Mouse (Mus musculus): Measurements from ENCODE around the gene Ssx2ip.
A peak's percentile ranks its signal among the peaks of the same experiment; 100 is the strongest.

Ssx2ip gene

GRCm38 (mm10) chr3:146440422-146440821 lies 36.0 kb downstream of the Ssx2ip start:
- DNase-seq: no peak

- no peak for DNase-seq
Measured at GRCm38 (mm10) chr3:146442484-146442883, 38.0 kb downstream of the Ssx2ip start.

GRCm38 (mm10) chr3:146442936-146443335 lies 38.5 kb downstream of the Ssx2ip start:
- DNase-seq: no peak

GRCm38 (mm10) chr3:146443380-146443779 lies 38.9 kb downstream of the Ssx2ip start:
- DNase-seq: no peak

- DNase-seq: no peak
Measured at GRCm38 (mm10) chr3:146444880-146445279, 40.4 kb downstream of the Ssx2ip start.

GRCm38 (mm10) chr3:146447156-146447555 lies 42.7 kb downstream of the Ssx2ip start:
- no peak for DNase-seq

- no peak for DNase-seq
Measured at GRCm38 (mm10) chr3:146447598-146447997, 43.2 kb downstream of the Ssx2ip start.

GRCm38 (mm10) chr3:146448372-146448771 lies 43.9 kb downstream of the Ssx2ip start:
- DNase-seq: no peak

- DNase-seq: no peak
Measured at GRCm38 (mm10) chr3:146448969-146449368, 44.5 kb downstream of the Ssx2ip start.

GRCm38 (mm10) chr3:146449745-146450250 lies 45.4 kb downstream of the Ssx2ip start, which contains the start of gene Ctbs:
TSS of gene Ctbs (plus strand) at chr3:146449795.
- DNase-seq: no peak

- DNase-seq: peak; percentile 96
Measured at GRCm38 (mm10) chr3:146450371-146450841, 46.0 kb downstream of the Ssx2ip start.

GRCm38 (mm10) chr3:146451375-146451774 lies 46.9 kb downstream of the Ssx2ip start:
- DNase-seq: peak; percentile 40

- DNase-seq: no peak
Measured at GRCm38 (mm10) chr3:146462939-146463338, 58.5 kb downstream of the Ssx2ip start.

GRCm38 (mm10) chr3:146469226-146469625 lies 64.8 kb downstream of the Ssx2ip start:
- no peak for DNase-seq

- DNase-seq: no peak
Measured at GRCm38 (mm10) chr3:146472657-146473056, 68.2 kb downstream of the Ssx2ip start.

- DNase-seq: no peak
Measured at GRCm38 (mm10) chr3:146473741-146474140, 69.3 kb downstream of the Ssx2ip start.

- no peak for DNase-seq
Measured at GRCm38 (mm10) chr3:146474428-146474827, 70.0 kb downstream of the Ssx2ip start.

GRCm38 (mm10) chr3:146482044-146482443 lies 77.6 kb downstream of the Ssx2ip start:
- DNase-seq: no peak

GRCm38 (mm10) chr3:146486464-146486863 lies 82.0 kb downstream of the Ssx2ip start:
- DNase-seq: no peak

All from retina, postnatal 1 day (tissue).